Mouse (Mus musculus) heart, adult 9 months (tissue): ENCODE data around the gene Bckdk.
"Not testable (repeated sequence)": the region's sequence is repeated elsewhere in the genome, so short reads cannot be mapped to it uniquely, and the experiment has no call there.

ENCODE experiments used
- DNase-seq, 2 experiments: peaks; one replicate each; pipeline ENCODE4 v3.0.0; 2022; ENCODE audit warnings: low spot score in 2 of 2

Gene Bckdk

GRCm38 (mm10) chr7:127930636-127931035 is 26.8 kb downstream of the Bckdk start:
- DNase-seq: no peak

- no peak for DNase-seq
Observed at GRCm38 (mm10) chr7:127931351-127932135, 27.7 kb downstream of the Bckdk start.

- no peak for DNase-seq
Observed at GRCm38 (mm10) chr7:127932273-127933031, 28.6 kb downstream of the Bckdk start.

GRCm38 (mm10) chr7:127934075-127934474 is 30.2 kb downstream of the Bckdk start:
- no peak for DNase-seq

DNA sequence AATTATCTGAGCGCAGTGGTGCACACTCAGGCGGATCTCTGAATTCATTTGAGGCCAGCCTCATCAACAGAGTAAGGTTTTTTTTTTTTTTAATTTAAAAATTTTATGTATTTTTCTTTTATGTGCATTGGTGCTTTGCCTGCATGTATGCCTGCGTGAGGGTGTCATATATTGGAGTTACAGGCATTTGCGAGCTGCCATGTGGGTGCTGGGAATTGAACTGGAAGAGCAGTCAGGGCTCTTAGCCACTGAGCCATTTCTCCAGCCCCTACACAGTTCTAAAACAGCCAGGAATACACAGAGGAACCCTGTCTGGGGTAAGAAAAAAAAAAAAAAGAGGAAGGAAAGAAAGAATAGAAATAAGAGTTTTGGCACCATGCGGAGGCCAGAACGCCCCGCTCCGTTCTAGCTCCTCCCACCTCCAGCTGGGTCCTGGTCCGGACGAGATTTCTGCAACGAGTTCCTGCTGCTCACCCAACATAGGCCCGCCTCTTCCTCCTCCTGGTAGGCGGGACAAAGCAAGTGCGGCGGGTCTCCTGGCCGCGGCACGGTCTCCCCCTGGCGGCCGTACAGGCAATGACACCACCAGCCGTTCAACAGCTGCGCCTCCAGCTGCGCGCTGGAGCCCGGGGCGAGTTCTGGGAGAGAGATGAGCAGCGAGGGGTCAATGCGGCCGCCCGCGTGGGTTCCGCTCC is 31.3 kb downstream of the Bckdk start:
- peak; percentile 96 to 97 for DNase-seq

- no peak for DNase-seq
Observed at GRCm38 (mm10) chr7:127935748-127936159, 31.9 kb downstream of the Bckdk start.

GRCm38 (mm10) chr7:127936216-127936884 is 32.5 kb downstream of the Bckdk start:
- DNase-seq: no peak

DNA sequence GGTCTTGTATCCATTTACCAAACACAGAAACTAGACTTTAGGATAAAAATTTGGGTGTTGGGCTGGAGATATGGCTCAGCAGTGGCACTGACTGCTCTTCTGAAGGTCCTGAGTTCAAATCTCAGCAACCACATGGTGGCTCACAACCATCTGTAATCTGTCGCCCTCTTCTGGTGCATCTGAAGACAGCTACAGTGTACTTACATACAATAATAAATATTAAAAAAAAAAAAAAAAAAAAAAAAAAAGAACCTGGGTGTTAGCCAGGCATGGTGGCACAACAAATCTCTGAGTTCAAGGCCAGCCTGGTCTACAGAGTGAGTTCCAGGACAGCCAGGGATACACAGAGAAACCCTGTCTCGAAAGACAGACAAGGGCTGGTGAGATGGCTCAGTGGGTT is 38.2 kb downstream of the Bckdk start:
- not testable (repeated sequence) for DNase-seq

DNA sequence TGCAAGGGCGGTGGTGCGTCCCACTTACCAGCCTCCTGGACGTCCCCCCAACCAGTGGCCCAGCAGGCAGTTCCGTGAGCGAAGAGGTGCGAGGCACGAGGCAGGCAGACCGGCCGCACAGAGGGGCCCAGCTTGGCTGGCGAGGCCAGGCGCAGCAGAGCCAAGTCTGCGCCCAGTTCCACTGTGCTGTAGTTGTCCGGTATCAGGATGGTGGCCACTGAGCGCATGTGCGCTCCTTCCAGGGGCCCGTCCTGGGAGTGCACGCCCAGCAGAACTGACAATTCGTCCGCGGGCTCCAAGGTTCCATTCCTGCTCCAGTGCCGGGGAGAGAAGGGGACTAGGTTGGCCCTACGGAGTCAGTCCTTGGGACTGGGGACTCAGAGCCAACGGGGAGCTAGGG is 40.7 kb downstream of the Bckdk start:
- peak in 1 of 2 experiments; percentile 24 for DNase-seq

DNA sequence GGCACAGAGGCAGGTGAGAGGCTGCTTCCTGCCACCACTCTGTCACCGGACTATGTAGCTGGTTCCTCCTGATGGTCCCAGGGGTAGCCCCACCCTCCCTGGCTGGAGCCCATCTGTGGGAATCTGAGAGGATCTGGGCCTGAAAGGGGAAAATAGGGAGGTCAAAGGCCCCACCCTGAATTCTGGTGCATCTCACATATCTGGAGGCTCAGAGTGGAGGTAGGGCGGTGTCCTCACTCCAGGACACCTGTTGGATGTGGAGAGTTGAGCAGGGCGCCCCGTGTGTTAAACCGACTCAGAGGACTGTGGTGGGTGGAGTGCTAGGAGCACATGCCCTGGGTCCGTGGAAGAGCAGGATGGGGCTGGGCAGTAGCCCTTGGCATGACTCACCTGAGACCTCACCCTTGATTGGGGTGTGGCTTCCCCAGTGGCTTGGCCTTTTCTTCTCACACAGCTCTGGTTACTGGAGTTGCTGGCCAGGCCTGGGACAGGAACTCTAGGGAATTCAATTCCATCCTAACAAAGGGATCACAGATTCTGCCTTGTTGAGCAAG is 42.7 kb downstream of the Bckdk start, which contains the start of gene Prss36:
Prss36 (minus strand) TSS at position 256 of the 554 bp plus-strand sequence.
- no peak for DNase-seq

GRCm38 (mm10) chr7:127952864-127953581 is 49.1 kb downstream of the Bckdk start:
- no peak for DNase-seq

DNA sequence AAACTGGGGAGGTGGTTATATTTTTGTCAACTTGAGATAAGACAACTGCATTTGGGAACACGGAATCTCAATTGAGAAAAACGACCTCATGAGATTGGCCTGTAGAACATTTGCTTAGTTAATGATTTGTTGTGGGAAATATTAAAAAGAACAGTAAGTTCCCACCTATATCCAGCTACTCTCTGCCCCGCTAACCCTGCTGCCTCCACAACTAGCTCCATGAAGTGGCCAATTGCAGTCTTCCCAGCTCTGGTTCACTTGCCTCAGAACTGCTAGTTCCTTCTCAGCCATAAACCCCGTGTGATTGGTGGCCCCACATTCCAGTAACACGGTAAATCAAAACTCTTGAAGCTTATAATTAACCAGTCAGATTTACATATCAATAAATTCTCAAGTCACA is 55.5 kb downstream of the Bckdk start:
- DNase-seq: no peak
